Mouse (Mus musculus) 3T3-L1 (cell line): Measurements from ENCODE around the gene Rbfox2.

ENCODE experiments used
- DNase-seq: peaks from one replicate; pipeline ENCODE4 v3.0.0-alpha.2; 2015; ENCODE audit warnings: low read depth, low spot score

The Rbfox2 gene

GRCm38 (mm10) chr15:77273947-77274346, 32.9 kb downstream of the Rbfox2 start:
- peak; percentile 50 for DNase-seq

DNA sequence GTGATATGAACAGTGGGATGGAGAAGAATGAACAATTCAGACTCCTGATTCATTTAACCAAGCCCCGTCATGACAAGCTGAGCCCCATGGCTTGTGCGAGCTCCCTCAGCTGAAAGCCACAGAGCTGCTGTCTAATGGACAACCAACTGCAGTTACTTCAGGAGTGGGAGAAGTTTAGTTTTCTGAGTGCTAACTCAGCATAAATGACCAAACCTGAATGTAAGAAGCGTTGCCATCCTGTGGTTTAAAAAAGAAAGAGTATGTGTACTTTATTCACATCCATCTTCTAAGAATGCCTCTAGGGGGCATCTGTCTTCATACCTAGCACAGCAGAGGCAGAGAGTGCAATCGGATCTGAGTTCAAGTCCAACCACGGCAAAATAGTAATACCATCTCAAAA, 35.5 kb downstream of the Rbfox2 start:
- DNase-seq, result no peak

- DNase-seq, result peak; percentile 43
Observed at GRCm38 (mm10) chr15:77269496-77269895, 37.3 kb downstream of the Rbfox2 start.

DNA sequence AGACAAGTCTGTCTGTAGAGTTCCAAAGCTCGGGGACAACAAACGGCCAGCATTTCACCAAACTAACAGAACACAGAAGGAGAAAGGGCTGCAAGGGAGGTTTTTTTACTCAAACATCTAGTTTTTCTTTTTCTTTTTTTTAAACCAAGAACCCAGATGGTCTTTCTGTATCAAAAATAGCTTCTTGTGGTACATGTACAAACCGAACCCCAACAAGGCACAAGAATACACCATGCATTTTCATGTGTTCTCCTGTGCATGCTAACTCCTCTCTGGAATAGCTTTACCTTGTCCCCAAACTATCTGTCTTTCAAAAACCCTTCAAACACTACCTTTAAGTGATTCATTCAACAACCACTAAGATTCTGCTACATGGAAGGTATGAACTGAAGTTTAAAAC, 38.4 kb downstream of the Rbfox2 start:
- DNase-seq, result no peak

DNA sequence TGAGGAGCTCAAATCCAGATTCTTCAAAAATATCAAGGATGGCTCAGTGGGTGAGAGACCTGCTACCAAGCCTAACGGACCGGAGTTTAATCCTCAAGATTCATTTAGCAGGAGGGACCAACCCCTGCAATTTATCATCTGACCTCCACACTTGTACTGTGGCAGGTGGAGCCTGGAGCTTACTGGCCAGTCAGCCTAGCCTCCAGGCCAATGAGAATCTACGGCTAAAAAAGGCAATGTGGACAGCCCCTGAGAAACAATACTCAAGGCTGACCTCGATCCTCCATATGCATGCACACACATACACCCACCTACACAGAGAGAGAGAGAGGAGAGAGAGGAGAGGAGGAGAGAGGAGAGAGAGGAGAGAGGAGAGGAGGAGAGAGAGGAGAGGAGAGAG, 41.5 kb downstream of the Rbfox2 start:
- no peak for DNase-seq

DNA sequence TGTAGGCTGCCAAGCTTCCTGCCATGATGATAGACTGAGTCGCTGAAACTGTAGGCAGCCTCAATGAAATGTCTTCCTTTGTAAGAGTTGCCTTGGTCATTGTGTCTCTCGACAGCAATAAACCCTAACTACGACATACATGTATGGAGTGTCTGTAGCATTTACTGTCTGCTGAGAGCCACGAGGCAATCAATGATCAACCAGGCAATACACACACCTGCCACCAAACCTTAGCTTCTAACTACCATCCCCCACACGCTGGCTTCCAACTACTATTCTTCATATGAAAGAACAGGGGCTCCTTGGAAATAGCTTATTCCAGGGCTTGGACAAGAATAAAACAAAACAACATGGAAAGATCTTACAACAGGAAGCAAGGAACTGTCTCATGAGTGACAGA, 42.5 kb downstream of the Rbfox2 start:
- no peak for DNase-seq

- no peak for DNase-seq
Observed at GRCm38 (mm10) chr15:77262782-77263181, 44.0 kb downstream of the Rbfox2 start.

DNA sequence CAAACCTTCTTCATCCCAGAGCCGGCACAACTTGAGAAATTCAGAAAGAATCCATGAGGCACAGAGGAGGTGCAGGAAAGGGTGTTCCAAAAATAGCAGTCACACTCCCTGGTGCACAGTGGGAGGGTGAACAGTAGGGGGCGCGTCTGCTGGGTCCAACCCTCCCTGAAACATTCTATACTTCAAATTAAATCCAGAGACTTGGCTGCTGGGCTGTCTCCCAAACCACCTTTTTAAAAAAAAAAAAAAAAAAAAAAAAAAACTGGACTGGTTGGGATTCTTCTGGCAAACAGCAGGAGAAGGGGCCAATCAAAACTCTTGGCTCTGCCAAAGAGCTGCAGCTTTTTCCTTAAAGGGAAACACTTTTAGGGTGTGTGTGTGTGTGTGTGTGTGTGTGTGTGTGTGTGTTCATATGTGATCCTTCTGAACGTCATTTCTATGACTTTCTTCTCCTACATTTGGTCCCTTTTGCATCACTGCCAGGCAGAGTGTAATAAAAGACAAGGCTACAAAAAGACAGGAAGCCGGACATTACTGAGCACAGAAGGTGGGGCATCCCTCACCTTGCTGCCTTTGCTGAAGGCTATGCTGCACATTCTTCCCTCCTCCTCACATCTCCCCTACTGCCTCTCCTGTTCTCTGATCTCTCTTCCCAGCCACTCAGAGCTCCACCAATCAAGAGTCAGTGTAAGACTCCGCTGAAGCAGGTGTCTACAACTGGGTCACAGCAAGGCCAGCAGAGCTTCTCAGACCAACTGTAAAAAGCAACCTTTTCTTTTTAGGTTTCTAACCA, 49.2 kb downstream of the Rbfox2 start:
- peak; percentile 96 for DNase-seq

GRCm38 (mm10) chr15:77256782-77257181, 50.0 kb downstream of the Rbfox2 start:
- no peak for DNase-seq

DNA sequence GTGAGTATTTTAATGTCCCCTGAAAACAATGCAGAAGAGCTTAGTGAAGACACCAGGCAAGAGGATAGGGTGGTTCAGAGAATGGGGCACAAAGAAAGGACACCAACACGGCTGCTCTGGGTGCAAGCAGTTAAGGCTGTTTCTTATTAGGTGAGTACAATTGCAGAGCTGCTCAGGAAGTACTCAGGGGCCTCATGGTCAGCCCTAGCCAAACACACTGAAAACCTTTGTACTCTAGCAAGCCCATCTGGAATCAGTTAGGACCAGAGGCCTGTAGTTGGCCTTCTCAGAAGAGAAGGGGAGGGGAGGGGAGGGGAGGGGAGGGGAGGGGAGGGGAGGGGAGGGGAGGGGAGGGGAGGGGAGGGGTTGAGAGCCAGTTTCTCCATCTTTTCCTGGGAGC, 52.2 kb downstream of the Rbfox2 start:
- peak; percentile 92 for DNase-seq

- DNase-seq, result peak; percentile 78
Observed at GRCm38 (mm10) chr15:77254128-77254527, 52.7 kb downstream of the Rbfox2 start.

GRCm38 (mm10) chr15:77251706-77252105, 55.1 kb downstream of the Rbfox2 start:
- DNase-seq, result no peak

DNA sequence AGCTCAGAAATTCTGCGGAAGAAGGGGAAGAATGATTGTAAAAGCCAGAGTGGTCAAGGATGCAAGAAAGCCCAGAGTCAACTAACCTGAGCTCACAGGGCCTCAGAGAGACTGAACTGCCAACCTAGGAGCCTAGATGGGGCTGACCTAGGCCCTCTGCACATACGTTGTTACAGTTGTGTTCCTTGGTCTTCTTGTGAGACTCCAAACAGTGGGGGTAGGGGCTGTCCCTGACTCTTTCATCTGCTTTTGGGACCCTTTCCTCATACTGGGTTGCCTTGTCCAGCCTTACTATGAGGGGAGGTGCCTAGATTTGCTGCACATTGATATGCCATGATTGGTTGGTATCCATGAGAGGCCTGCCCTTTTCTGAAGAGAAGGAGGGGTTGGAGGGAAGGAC, 56.0 kb downstream of the Rbfox2 start:
- DNase-seq, result no peak

GRCm38 (mm10) chr15:77249421-77249820, 57.4 kb downstream of the Rbfox2 start:
- no peak for DNase-seq

GRCm38 (mm10) chr15:77245418-77246365, 61.1 kb downstream of the Rbfox2 start:
- peak; percentile 92 for DNase-seq

DNA sequence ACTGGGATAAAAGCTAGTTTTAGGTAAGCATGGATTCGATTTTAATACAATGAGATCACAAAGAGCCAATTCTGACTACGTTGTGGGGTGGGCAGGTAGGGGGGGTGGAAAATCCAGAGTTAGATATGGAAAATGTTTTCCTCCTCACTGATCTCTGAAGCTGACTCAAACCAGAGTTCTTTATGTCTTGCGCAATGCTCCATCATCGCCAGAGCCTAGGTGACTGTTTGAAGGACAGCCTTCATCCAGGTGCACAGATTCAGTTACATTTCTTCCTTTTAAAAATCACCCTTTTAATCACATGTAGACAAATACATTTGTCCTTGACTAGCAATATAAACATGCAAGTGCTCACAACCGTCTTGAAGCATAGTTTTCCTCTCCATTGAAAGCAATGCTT, 62.2 kb downstream of the Rbfox2 start:
- DNase-seq, result no peak

- DNase-seq, result no peak
Observed at GRCm38 (mm10) chr15:77243876-77244560, 62.8 kb downstream of the Rbfox2 start.

DNA sequence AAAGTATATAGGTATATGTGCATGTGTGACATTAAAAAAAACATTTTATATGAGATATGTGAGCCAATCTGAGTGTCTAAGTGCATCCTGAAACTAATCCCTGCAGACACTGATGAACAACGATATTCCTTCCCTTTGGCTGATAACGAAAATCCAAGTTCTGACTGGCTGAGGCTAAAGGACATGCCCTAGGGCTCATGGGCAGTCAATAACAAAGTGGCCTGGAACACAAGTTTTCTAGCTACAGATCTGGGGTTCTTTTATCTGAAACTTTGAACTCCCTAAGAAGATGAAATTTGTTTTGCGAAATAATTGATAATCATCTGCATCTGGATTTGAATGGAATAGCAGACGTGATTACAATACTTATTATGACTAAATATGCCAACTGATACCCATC, 66.2 kb downstream of the Rbfox2 start:
- no peak for DNase-seq

DNA sequence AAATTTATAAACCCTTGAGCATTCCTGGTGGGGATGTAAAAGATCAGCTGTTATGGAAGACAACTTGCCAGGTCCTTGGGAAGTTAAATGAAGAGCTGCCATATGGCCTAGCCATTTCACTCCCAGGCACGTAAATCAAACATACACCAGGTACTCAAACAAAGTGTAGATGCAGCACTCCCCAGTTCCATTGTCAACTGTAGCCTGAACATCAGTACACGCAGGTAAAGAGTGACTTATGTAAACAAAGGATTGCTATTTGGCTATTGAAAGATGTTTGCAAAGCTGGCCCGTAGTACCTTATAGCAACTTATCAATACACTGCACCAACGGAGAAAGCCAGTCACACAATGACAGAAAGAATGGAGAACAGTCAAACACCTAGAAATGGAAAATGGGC, 67.2 kb downstream of the Rbfox2 start:
- no peak for DNase-seq

GRCm38 (mm10) chr15:77237661-77238060, 69.1 kb downstream of the Rbfox2 start:
- DNase-seq, result no peak

GRCm38 (mm10) chr15:77236055-77236567, 70.7 kb downstream of the Rbfox2 start:
- no peak for DNase-seq

DNA sequence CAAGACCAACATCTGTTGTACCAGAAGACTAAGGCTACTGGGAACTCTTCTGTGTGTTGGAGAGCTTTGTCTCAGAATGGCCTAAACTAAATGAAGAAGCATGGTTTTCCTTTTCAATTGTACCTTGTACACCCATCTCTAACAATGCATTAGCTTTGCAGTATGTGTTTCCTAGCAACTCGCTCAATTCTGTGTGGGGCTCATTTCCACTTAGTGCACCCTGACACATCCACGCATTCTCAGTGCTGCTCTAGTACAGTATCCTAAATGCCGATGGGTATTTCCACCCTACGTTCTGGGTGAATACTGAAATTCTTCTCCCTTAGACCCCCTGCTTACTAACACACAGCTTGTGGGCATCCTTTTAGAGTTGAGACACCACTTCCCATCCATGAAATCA, 71.3 kb downstream of the Rbfox2 start:
- no peak for DNase-seq
